Mouse (Mus musculus) forebrain, postnatal 0 days (tissue): Measurements from ENCODE around the gene Mxra7. TPM values are rescaled to one million over a fixed set of nuclear protein-coding genes. Genes with fewer than 3 reads are reported as not detected.
"Not testable (repeated sequence)": the region's sequence is repeated elsewhere in the genome, so short reads cannot be mapped to it uniquely, and the experiment has no call there.

Experiments
- ATAC-seq: fragments of 200-750 bp; cut with Nextera tagmentation; 2 replicates; pipeline ENCODE4 v1.8.0; 2017; ENCODE audit warnings: mild to moderate bottlenecking, moderate library complexity
- DNase-seq: peaks from one replicate; pipeline ENCODE4 v3.0.0-alpha.2; 2015
- H3K27ac ChIP-seq: fragments of 300-500 bp; sonication (generic); 2 replicates; pipeline ENCODE4 v1.5.1; 2014; ENCODE audit warnings: low read depth, mild to moderate bottlenecking, antibody characterized with exemption, low read length, moderate library complexity, mixed read lengths
- H3K27me3 ChIP-seq: fragments of 300-500 bp; sonication (generic); 2 replicates; pipeline ENCODE4 v1.6.1; 2014; ENCODE audit warnings: mild to moderate bottlenecking, low read length, mixed read lengths; ENCODE audit not compliant: insufficient read depth
- H3K36me3 ChIP-seq: fragments of 300-500 bp; sonication (generic); 2 replicates; pipeline ENCODE4 v1.6.1; 2014; ENCODE audit warnings: mild to moderate bottlenecking, moderate library complexity; ENCODE audit not compliant: insufficient read depth
- H3K4me1 ChIP-seq: fragments of 300-500 bp; sonication (generic); 2 replicates; pipeline ENCODE4 v1.6.1; 2014; ENCODE audit warnings: antibody characterized with exemption; ENCODE audit not compliant: insufficient read depth
- H3K4me2 ChIP-seq: fragments of 300-500 bp; sonication (generic); 2 replicates; pipeline ENCODE4 v1.6.1; 2014; ENCODE audit warnings: low read depth, mild to moderate bottlenecking, moderate library complexity
- H3K4me3 ChIP-seq: fragments of 300-500 bp; sonication (generic); 2 replicates; pipeline ENCODE4 v1.5.1; 2014; ENCODE audit warnings: low read depth, low read length, mixed read lengths
- H3K9ac ChIP-seq: fragments of 300-500 bp; sonication (generic); 2 replicates; pipeline ENCODE4 v1.6.1; 2014; ENCODE audit warnings: mild to moderate bottlenecking
- H3K9me3 ChIP-seq: fragments of 300-500 bp; sonication (generic); 2 replicates; pipeline ENCODE4 v1.6.1; 2016; ENCODE audit warnings: low read length
- CTCF ChIP-seq: sonication (generic); IDR thresholded peaks from 2 replicates; pipeline ENCODE4 v1.5.1; 2016; ENCODE audit warnings: antibody characterized with exemption, control low read depth, low read depth
- WGBS: fragments of 180-500 bp; shearing (Covaris S2); extraction: QIAGEN DNeasy Blood & Tissue Kit; methylation state at CpG from one replicate; pipeline ENCODE4 v1.1.7; 2014; 5-methylcytosine and 5-hydroxymethylcytosine counted together
- polyA plus RNA-seq: library from polyadenylated mRNA; unstranded; fragments of >200 nt; fragmentation: Nextera tagmentation; extraction: Ambion mirVana; gene quantifications from 2 replicates; pipeline ENCODE4 v1.2.1, GENCODE M21; 2015
- total RNA-seq: library from RNA; depleted of rRNA; stranded (reverse); fragments of >200 nt; gene quantifications from 2 replicates; pipeline ENCODE4 v1.2.3, GENCODE M21; 2014

Mxra7 gene
- total and polyA plus RNA-seq, 2 experiments from 2014 or later: 9.8 to 16.0 TPM

DNA sequence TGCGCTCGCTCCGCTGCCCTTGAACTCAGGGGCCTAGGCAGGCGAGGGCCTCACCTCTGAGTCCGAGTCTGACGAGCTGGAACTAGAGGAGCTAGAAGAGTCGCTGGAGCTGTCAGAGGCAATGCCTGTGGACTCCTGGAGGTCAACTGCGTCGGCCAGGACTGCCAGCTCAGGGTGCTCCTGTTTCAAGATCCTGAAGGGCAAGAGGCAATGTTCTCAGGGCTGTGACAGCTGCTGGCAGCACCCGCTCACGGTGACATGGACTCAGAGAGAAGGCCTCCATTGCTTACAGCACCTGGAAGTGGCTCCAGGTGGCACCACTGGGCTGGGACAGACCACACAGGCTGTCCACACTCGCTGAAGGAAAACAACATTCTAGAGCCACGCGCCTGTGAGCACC, 11.1 kb upstream of the Mxra7 start:
- Histone ChIP-seq H3K4me3 (no peak overlapping the region), H3K4me1 (peaks cover 7% of the 10 kb centered on the region; the same call in 1 of the 2 replicates), H3K4me2 (no peak overlapping the region), H3K27me3 (no peaks in the 10 kb centered on the region), H3K9me3 (no peaks in the 10 kb centered on the region), H3K9ac (no peak overlapping the region), H3K36me3 (peaks cover 65% of the 10 kb centered on the region), H3K27ac (no peak overlapping the region)
- no peak for TF ChIP-seq CTCF
- DNase-seq: no peak
- ATAC-seq: no peak
- 84% methylated on average over 14 of the region's 14 CpGs for WGBS

DNA sequence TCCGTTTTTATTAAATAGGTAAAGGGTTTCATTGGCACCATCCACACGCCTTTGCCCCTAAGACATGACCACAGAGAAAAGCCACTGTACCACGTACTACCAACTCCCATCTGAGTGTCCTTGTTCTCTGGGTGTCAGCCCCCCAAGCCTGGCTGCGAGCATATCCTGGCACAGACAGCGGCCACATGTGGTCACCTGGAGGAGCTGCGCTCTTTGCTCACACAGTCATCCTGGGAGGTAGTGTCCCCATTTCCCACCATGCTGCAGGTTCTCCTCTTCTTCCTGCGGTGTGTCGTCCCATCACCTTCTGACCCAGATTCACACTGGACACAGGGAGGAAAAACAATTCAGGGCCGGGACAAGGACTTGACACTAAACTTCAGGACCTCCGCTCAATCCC, 9.6 kb upstream of the Mxra7 start:
- H3K36me3 ChIP-seq: peaks cover 71% of the 10 kb centered on the region
- TF ChIP-seq CTCF: no peak
- H3K27me3 ChIP-seq: no peaks in the 10 kb centered on the region
- WGBS: 93% methylated on average over 10 of the region's 10 CpGs
- H3K27ac ChIP-seq: no peak overlapping the region
- no peak overlapping the region for H3K4me3 ChIP-seq
- DNase-seq: no peak
- no peak overlapping the region for H3K4me2 ChIP-seq
- ATAC-seq: no peak
- H3K4me1 ChIP-seq: peaks cover 7% of the 10 kb centered on the region; the same call in 1 of the 2 replicates
- H3K9me3 ChIP-seq: no peaks in the 10 kb centered on the region
- no peak overlapping the region for H3K9ac ChIP-seq

DNA sequence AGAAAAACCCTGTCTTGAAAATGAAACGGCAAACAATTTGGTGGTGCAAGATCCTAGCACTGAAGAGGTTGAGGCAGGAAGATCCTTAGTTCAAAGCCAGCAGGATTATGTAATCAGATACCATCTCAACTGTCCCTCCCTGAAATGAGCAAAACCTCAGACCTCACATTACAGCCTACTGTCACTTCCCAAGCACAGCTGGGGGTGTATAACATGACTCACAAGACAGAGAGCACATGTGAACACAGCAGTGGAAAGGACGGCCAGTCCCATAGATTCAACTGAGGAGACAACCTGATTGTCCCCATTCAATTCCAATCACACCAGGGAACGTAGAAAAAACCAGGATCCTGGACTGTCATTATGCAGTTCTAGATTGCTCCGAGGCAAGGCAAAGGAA, 8.4 kb upstream of the Mxra7 start:
- Histone ChIP-seq H3K27me3 (no peaks in the 10 kb centered on the region), H3K36me3 (peaks cover 71% of the 10 kb centered on the region), H3K27ac (no peak overlapping the region), H3K4me1 (peaks cover 3% of the 10 kb centered on the region; the same call in 1 of the 2 replicates), H3K4me3 (no peak overlapping the region), H3K9me3 (no peaks in the 10 kb centered on the region), H3K9ac (no peak overlapping the region), H3K4me2 (no peak overlapping the region)
- ATAC-seq (no peak), DNase-seq (no peak)
- TF ChIP-seq CTCF: no peak
- WGBS: 94% methylated on average over 4 of the region's 4 CpGs

DNA sequence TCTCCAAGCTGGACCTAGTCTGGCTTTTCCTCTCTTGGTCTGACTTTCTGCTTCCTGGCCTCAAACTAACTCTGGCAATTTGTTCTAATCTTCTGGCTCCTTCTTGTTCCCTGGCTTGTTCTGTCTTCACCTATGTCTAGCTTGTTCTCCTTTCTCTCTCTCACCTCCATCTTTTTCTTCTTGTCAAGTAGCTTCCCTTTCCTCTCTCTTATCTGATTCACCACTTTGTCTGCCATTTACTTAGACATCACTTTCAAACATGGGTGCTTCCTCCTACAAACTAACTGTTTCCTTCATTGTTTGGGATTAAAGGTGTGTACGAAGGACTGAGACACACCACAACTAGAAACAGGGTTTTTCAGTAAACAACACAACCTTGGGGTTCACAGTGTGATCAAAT, 7.1 kb upstream of the Mxra7 start:
- Histone ChIP-seq H3K9me3 (no peaks in the 10 kb centered on the region), H3K9ac (no peak overlapping the region), H3K27me3 (no peaks in the 10 kb centered on the region), H3K4me1 (no peaks in the 10 kb centered on the region), H3K36me3 (peaks cover 61% of the 10 kb centered on the region), H3K27ac (no peak overlapping the region), H3K4me3 (no peak overlapping the region), H3K4me2 (no peak overlapping the region)
- TF ChIP-seq CTCF: no peak
- DNase-seq (no peak), ATAC-seq (no peak)
- WGBS: 92% methylated on average over 1 of the region's 1 CpGs

DNA sequence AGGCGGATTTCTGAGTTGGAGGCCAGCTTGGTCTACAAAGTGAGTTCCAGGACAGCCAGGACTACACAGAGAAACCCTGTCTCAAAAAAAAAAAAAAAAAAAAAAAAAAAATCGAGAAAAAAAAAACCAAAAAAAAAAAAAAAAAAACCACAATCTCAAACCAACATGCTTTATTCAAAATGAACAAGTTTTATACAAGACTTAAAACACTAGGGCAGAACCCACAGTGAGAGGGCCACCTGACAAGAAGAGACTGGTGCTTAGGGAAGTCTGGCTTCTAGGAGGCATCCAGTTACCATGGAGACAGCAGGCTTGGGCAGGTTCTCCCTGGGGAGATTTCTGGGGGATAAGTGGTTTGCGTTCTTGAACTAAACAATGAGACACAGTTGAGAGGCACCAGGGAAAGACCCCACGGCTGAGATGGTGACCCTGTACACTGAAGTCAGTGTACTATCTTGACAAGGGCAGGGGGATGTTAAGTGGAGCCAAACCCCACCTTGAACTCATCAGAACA, 4.4 kb upstream of the Mxra7 start:
- peaks cover 37% of the 10 kb centered on the region for H3K36me3 ChIP-seq
- WGBS: 34% methylated on average over 3 of the region's 4 CpGs
- no peak overlapping the region for H3K27ac ChIP-seq
- H3K9ac ChIP-seq: no peak overlapping the region
- no peak overlapping the region for H3K4me2 ChIP-seq
- TF ChIP-seq CTCF: no peak
- ATAC-seq: no peak
- H3K9me3 ChIP-seq: no peaks in the 10 kb centered on the region
- H3K27me3 ChIP-seq: no peaks in the 10 kb centered on the region
- DNase-seq: no peak
- H3K4me1 ChIP-seq: peaks cover 2% of the 10 kb centered on the region; the same call in 1 of the 2 replicates
- H3K4me3 ChIP-seq: no peak overlapping the region

DNA sequence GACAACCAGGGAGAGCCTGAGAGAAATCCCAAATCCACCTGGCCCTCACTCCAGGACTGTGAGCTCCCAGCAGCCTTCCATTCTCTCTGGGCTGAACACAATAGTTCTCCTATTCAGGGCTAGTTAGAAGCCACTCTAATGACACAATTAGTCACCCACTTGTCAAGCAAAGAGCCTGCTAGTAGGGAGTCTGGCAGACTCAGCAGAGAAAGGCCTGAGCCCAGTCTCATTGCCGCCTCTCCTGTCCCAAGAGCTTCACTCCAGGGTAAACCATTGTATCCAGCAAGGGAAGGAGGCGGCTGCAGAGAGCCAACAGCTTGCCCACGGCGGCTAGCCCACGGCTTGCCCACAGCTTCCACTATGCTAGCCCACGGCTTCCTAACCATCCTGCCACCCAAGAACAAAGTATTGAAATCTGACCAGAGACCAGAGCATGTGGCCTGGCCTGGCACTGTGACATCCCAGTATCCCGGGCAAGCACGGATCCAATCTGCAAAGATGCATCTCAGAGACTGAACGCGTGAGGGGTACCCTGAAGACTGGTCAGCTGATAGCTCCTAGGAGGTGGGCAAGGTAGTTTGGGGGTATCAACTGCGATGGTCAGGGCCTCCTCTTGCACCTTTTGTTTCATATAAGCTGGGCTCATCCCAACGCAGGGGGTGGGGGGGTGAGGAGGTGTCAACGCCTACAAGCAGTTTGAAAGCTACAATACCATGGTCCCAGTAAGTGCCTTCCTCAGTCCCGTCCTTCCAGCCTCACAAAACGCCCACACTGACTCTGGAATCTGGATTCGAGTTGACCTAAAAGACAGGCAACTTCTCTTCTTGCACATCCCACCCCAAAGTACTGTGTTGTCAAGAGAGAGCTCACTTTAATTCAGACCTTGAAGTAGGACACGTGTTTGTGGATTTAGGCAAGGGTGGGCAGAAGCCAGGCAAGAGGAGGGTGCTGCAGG, 1.0 kb downstream of the Mxra7 start:
- Histone ChIP-seq H3K9me3 (no peaks in the 10 kb centered on the region), H3K27me3 (no peaks in the 10 kb centered on the region), H3K4me2 (peak overlapping the region; percentile 92), H3K4me1 (peaks cover 2% of the 10 kb centered on the region; the same call in 1 of the 2 replicates), H3K36me3 (no peaks in the 10 kb centered on the region; the same call in 1 of the 2 replicates), H3K9ac (peak overlapping the region; percentile 62; the same call in 1 of the 2 replicates), H3K27ac (no peak overlapping the region), H3K4me3 (peak overlapping the region; percentile 53)
- peak; percentile 16 for DNase-seq
- ATAC-seq: peak; percentile 30
- 14% methylated on average over 17 of the region's 17 CpGs for WGBS
- no peak for TF ChIP-seq CTCF

DNA sequence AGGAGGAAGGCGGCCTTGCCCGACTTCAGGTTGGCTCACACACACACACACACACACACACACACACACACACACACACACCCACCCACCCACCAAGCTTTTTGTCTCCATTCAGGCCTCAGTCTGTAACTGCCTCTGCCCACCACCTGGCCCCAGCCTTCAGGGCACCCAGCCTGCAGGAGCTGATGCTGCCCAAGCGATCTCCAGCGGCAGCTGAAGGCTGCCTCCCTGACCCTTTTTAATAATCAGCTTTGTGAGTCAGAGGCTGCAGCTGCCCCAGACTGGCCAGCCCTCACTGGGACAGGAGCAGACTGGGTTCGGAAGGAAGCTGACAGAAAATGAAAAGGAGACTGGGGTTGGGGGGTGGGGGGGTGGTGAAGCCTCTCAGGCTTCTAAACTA, 2.6 kb downstream of the Mxra7 start:
- TF ChIP-seq CTCF: no peak
- H3K4me1 ChIP-seq: peaks cover 2% of the 10 kb centered on the region; the same call in 1 of the 2 replicates
- no peak for DNase-seq
- H3K4me3 ChIP-seq: no peak overlapping the region
- no peak overlapping the region for H3K27ac ChIP-seq
- 56% methylated on average over 5 of the region's 5 CpGs for WGBS
- H3K4me2 ChIP-seq: no peak overlapping the region
- no peaks in the 10 kb centered on the region for H3K9me3 ChIP-seq
- no peak for ATAC-seq
- H3K9ac ChIP-seq: no peak overlapping the region
- no peaks in the 10 kb centered on the region for H3K27me3 ChIP-seq
- H3K36me3 ChIP-seq: no peaks in the 10 kb centered on the region

DNA sequence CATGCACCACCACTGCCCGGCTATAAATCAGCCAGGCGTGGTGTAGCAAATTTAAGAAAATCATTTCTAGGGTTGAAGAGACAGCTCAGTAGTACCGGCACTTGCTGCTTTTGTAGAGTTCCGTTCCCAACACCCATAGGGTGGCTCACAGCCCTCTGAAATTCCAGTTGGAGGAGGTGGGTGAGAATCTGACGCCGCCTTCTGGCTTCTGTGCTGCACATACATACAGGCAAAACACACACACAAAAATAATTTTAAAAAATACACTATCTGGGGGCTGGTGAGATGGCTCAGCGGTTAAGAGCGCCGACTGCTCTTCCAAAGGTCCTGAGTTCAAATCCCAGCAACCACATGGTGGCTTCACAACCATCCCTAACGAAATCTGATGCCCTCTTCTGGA, 4.0 kb downstream of the Mxra7 start:
- not testable (repeated sequence) for DNase-seq, H3K9ac ChIP-seq, H3K4me1 ChIP-seq, H3K27me3 ChIP-seq, H3K9me3 ChIP-seq, H3K4me3 ChIP-seq, ATAC-seq, H3K36me3 ChIP-seq, H3K27ac ChIP-seq, H3K4me2 ChIP-seq
- 97% methylated on average over 10 of the region's 10 CpGs for WGBS
